Mouse (Mus musculus): ENCODE measurements around the gene Klhl1. TPM values are rescaled to one million over a fixed set of nuclear protein-coding genes. Genes with fewer than 3 reads are reported as not detected.
"Not testable (repeated sequence)": the region's sequence is repeated elsewhere in the genome, so short reads cannot be mapped to it uniquely, and the experiment has no call there.

Gene Klhl1
- polyA plus RNA-seq, 1 experiment, result not detected

GRCm38 (mm10) chr14:96217805-96218441 lies 301.0 kb downstream of the Klhl1 start:
- Histone ChIP-seq H3K36me3 (ENCODE audit: control insufficient read depth, insufficient read depth, low read length) (no peaks in the 10 kb centered on the region), H3K27me3 (ENCODE audit: control insufficient read depth, insufficient read depth, low read length) (no peaks in the 10 kb centered on the region), H3K27ac (ENCODE audit: control insufficient read depth, insufficient read depth, low read length) (no peak overlapping the region), H3K4me1 (replicated peaks; ENCODE audit: control insufficient read depth, insufficient read depth, low read length) (no peaks in the 10 kb centered on the region), H3K4me3 (ENCODE audit: control insufficient read depth, insufficient read depth, low read length) (no peak overlapping the region)
- 73% methylated on average over 6 of the region's 6 CpGs for WGBS
- no peak for DNase-seq
- TF ChIP-seq CTCF (IDR thresholded peaks at IDR 0.05; ENCODE audit: borderline replicate concordance, control insufficient read depth, extremely low read depth, insufficient read depth, low read length, poor library complexity), result no peak
- TF ChIP-seq POLR2A (IDR thresholded peaks at IDR 0.05; ENCODE audit: control insufficient read depth, extremely low read depth, insufficient read depth, low read length, poor library complexity), result no peak

GRCm38 (mm10) chr14:96194795-96195194 lies 324.1 kb downstream of the Klhl1 start:
- H3K36me3 ChIP-seq (ENCODE audit: control insufficient read depth, insufficient read depth, low read length); H3K27me3 ChIP-seq (ENCODE audit: control insufficient read depth, insufficient read depth, low read length); H3K4me3 ChIP-seq (ENCODE audit: control insufficient read depth, insufficient read depth, low read length); H3K4me1 ChIP-seq (replicated peaks; ENCODE audit: control insufficient read depth, insufficient read depth, low read length); DNase-seq; H3K27ac ChIP-seq (ENCODE audit: control insufficient read depth, insufficient read depth, low read length): not testable (repeated sequence)
- WGBS, result 94% methylated on average over 16 of the region's 16 CpGs

GRCm38 (mm10) chr14:96174546-96174945 lies 344.4 kb downstream of the Klhl1 start:
- Histone ChIP-seq H3K4me1 (replicated peaks; ENCODE audit: control insufficient read depth, insufficient read depth, low read length) (no peaks in the 10 kb centered on the region), H3K27me3 (ENCODE audit: control insufficient read depth, insufficient read depth, low read length) (no peaks in the 10 kb centered on the region), H3K36me3 (ENCODE audit: control insufficient read depth, insufficient read depth, low read length) (no peaks in the 10 kb centered on the region), H3K4me3 (ENCODE audit: control insufficient read depth, insufficient read depth, low read length) (no peak overlapping the region), H3K27ac (ENCODE audit: control insufficient read depth, insufficient read depth, low read length) (no peak overlapping the region)
- no peak for DNase-seq
- TF ChIP-seq CTCF (IDR thresholded peaks at IDR 0.05; ENCODE audit: borderline replicate concordance, control insufficient read depth, extremely low read depth, insufficient read depth, low read length, poor library complexity), result no peak
- no peak for TF ChIP-seq POLR2A (IDR thresholded peaks at IDR 0.05; ENCODE audit: control insufficient read depth, extremely low read depth, insufficient read depth, low read length, poor library complexity)
- 88% methylated on average over 2 of the region's 2 CpGs for WGBS

GRCm38 (mm10) chr14:96143137-96143536 lies 375.8 kb downstream of the Klhl1 start:
- Histone ChIP-seq H3K27ac (ENCODE audit: control insufficient read depth, insufficient read depth, low read length) (no peak overlapping the region), H3K27me3 (ENCODE audit: control insufficient read depth, insufficient read depth, low read length) (no peaks in the 10 kb centered on the region), H3K36me3 (ENCODE audit: control insufficient read depth, insufficient read depth, low read length) (no peaks in the 10 kb centered on the region), H3K4me3 (ENCODE audit: control insufficient read depth, insufficient read depth, low read length) (no peak overlapping the region), H3K4me1 (replicated peaks; ENCODE audit: control insufficient read depth, insufficient read depth, low read length) (no peaks in the 10 kb centered on the region)
- TF ChIP-seq CTCF (IDR thresholded peaks at IDR 0.05; ENCODE audit: borderline replicate concordance, control insufficient read depth, extremely low read depth, insufficient read depth, low read length, poor library complexity) (no peak), POLR2A (IDR thresholded peaks at IDR 0.05; ENCODE audit: control insufficient read depth, extremely low read depth, insufficient read depth, low read length, poor library complexity) (no peak)
- 78% methylated on average over 9 of the region's 9 CpGs for WGBS
- DNase-seq, result no peak

GRCm38 (mm10) chr14:96140246-96140645 lies 378.7 kb downstream of the Klhl1 start:
- no peak for DNase-seq
- no peak overlapping the region for H3K27ac ChIP-seq (ENCODE audit: control insufficient read depth, insufficient read depth, low read length)
- TF ChIP-seq POLR2A (IDR thresholded peaks at IDR 0.05; ENCODE audit: control insufficient read depth, extremely low read depth, insufficient read depth, low read length, poor library complexity), result no peak
- no peak for TF ChIP-seq CTCF (IDR thresholded peaks at IDR 0.05; ENCODE audit: borderline replicate concordance, control insufficient read depth, extremely low read depth, insufficient read depth, low read length, poor library complexity)
- H3K4me3 ChIP-seq (ENCODE audit: control insufficient read depth, insufficient read depth, low read length), result no peak overlapping the region
- no peaks in the 10 kb centered on the region for H3K27me3 ChIP-seq (ENCODE audit: control insufficient read depth, insufficient read depth, low read length)
- no peaks in the 10 kb centered on the region for H3K36me3 ChIP-seq (ENCODE audit: control insufficient read depth, insufficient read depth, low read length)
- no peaks in the 10 kb centered on the region for H3K4me1 ChIP-seq (replicated peaks; ENCODE audit: control insufficient read depth, insufficient read depth, low read length)
- WGBS, result 94% methylated on average over 2 of the region's 2 CpGs

GRCm38 (mm10) chr14:96107396-96107795 lies 411.5 kb downstream of the Klhl1 start:
- Histone ChIP-seq H3K4me3 (ENCODE audit: control insufficient read depth, insufficient read depth, low read length) (no peak overlapping the region), H3K36me3 (ENCODE audit: control insufficient read depth, insufficient read depth, low read length) (no peaks in the 10 kb centered on the region), H3K27me3 (ENCODE audit: control insufficient read depth, insufficient read depth, low read length) (no peaks in the 10 kb centered on the region), H3K27ac (ENCODE audit: control insufficient read depth, insufficient read depth, low read length) (no peak overlapping the region), H3K4me1 (replicated peaks; ENCODE audit: control insufficient read depth, insufficient read depth, low read length) (no peaks in the 10 kb centered on the region)
- TF ChIP-seq CTCF (IDR thresholded peaks at IDR 0.05; ENCODE audit: borderline replicate concordance, control insufficient read depth, extremely low read depth, insufficient read depth, low read length, poor library complexity) (no peak), POLR2A (IDR thresholded peaks at IDR 0.05; ENCODE audit: control insufficient read depth, extremely low read depth, insufficient read depth, low read length, poor library complexity) (no peak)
- 81% methylated on average over 7 of the region's 7 CpGs for WGBS
- no peak for DNase-seq

- TF ChIP-seq POLR2A (IDR thresholded peaks at IDR 0.05; ENCODE audit: control insufficient read depth, extremely low read depth, insufficient read depth, low read length, poor library complexity) (no peak), CTCF (IDR thresholded peaks at IDR 0.05; ENCODE audit: borderline replicate concordance, control insufficient read depth, extremely low read depth, insufficient read depth, low read length, poor library complexity) (no peak)
- WGBS, result 88% methylated on average over 6 of the region's 6 CpGs
- no peak overlapping the region for H3K27ac ChIP-seq (ENCODE audit: control insufficient read depth, insufficient read depth, low read length)
- H3K36me3 ChIP-seq (ENCODE audit: control insufficient read depth, insufficient read depth, low read length), result no peaks in the 10 kb centered on the region
- H3K4me3 ChIP-seq (ENCODE audit: control insufficient read depth, insufficient read depth, low read length), result no peak overlapping the region
- H3K27me3 ChIP-seq (ENCODE audit: control insufficient read depth, insufficient read depth, low read length), result no peaks in the 10 kb centered on the region
- no peaks in the 10 kb centered on the region for H3K4me1 ChIP-seq (replicated peaks; ENCODE audit: control insufficient read depth, insufficient read depth, low read length)
- DNase-seq, result no peak
Measured at GRCm38 (mm10) chr14:96081681-96082207, 437.2 kb downstream of the Klhl1 start.
